Mouse (Mus musculus) cortical plate, adult 2 months (tissue): ENCODE data around the gene Arid2. TPM values are rescaled to one million over a fixed set of nuclear protein-coding genes. Genes with fewer than 3 reads are reported as not detected.

ENCODE experiments used
- H3K27ac ChIP-seq: fragments of 200-500 bp; 2 replicates; pipeline ENCODE4 v1.5.1; 2012; ENCODE audit warnings: low read length, control low read depth, inconsistent platforms; ENCODE audit not compliant: insufficient read depth
- H3K4me1 ChIP-seq: fragments of 200-500 bp; 2 replicates; pipeline ENCODE4 v1.6.1; 2011; ENCODE audit warnings: low read length; ENCODE audit not compliant: control insufficient read depth, insufficient read depth
- H3K4me3 ChIP-seq: fragments of 200-500 bp; 2 replicates; pipeline ENCODE4 v1.5.1; 2011; ENCODE audit warnings: mild to moderate bottlenecking, low read length, control low read depth; ENCODE audit not compliant: insufficient read depth
- CTCF ChIP-seq: fragments of 200-500 bp; IDR thresholded peaks from 2 replicates; pipeline ENCODE4 v1.5.1; 2011; ENCODE audit warnings: mild to moderate bottlenecking, control low read depth, low read length; ENCODE audit not compliant: insufficient read depth; ENCODE audit errors: extremely low read depth
- POLR2A ChIP-seq: fragments of 200-500 bp; IDR thresholded peaks from 2 replicates; pipeline ENCODE4 v1.6.1; 2011; ENCODE audit warnings: mild to moderate bottlenecking, low read length, control low read depth; ENCODE audit not compliant: insufficient read depth; ENCODE audit errors: extremely low read depth
- polyA plus RNA-seq: library from polyadenylated mRNA; depleted of rRNA; stranded (reverse); fragments of >200 nt; gene quantifications from 2 replicates; pipeline ENCODE4 v1.2.3, GENCODE M21; 2012

The Arid2 gene
- polyA plus RNA-seq, 1 experiment = 13.3 TPM

DNA sequence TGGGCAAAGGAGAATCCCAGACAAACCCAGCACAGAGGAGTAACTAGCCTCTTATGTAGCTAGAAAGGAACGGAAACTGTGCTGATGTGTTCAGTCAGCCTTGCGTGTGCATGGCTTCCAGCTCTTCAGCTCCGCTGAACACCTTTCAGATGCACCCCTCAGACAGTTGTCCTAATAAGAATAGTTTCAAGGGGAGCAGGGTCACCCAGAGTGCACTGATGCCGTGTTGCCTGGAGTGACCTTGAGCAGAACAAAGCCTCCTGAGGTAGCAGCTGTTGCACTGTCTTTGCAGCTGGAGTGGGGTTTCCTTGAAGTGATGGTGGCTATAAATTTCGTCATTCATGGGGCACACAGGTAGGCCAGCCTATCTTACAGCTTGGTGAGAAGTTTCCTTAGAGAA is 46.0 kb downstream of the Arid2 start:
- Histone ChIP-seq H3K4me3 (no peak overlapping the region), H3K4me1 (peaks cover 5% of the 10 kb centered on the region), H3K27ac (no peak overlapping the region)
- TF ChIP-seq POLR2A (no peak), CTCF (no peak)

DNA sequence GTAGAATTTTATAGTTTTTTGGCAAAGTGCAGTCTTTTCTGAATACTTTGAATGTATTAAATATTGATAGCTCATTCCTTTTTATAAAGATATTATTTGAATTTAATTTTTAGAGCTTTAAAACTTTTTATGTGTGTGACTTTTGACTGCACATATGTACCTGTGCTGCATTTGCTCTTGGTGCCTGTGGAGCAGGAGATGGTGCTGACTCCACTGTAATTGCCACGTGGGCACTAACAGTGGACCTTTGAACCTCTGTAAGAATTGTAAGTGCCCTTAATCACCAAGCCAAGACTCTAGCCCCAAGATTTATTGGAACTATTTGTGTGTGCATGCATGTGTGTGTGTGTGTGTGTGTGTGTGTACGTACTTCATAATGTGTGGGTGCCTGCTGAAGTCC is 53.6 kb downstream of the Arid2 start:
- H3K27ac ChIP-seq = no peak overlapping the region
- no peak overlapping the region for H3K4me3 ChIP-seq
- H3K4me1 ChIP-seq = no peaks in the 10 kb centered on the region
- TF ChIP-seq CTCF = no peak
- TF ChIP-seq POLR2A = no peak

DNA sequence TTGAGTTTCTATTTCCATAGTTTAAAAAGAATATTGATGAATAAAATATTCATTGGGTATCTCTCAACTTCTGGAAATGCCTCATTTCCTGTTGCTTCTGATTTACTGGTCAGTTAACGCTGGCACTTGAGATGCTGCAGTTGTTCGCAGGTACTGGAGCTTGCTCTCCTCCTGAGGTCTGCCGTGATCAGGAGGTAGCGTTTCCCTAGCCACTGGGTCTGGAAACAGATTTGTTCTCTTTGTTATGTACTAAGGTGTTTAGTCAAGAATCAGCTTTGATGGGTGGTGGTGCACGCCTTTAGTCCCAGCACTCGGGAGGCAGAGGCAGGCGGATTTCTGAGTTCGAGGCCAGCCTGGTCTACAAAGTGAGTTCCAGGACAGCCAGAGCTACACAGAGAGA is 54.8 kb downstream of the Arid2 start:
- Histone ChIP-seq H3K27ac (no peak overlapping the region), H3K4me1 (no peaks in the 10 kb centered on the region), H3K4me3 (no peak overlapping the region)
- TF ChIP-seq POLR2A = no peak
- TF ChIP-seq CTCF = no peak

DNA sequence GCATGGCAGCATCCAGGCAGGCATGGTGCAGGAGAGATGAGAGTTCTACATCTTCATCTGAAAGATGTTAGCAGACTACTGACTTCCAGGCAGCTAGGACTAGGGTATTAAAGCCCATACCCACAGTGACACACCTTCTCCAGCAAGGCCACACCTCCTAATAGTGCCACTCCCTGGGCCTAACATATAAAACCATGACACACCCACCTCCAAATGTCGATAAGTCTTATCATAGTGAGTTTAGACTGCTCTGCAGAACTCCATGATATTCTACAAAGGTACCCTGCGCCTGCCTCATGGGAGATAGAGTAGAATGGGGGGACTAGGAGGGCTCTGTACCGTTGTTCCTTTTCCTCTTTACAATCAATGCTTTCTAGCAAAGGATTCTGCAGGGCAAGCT is 55.6 kb downstream of the Arid2 start:
- H3K4me3 ChIP-seq = no peak overlapping the region
- TF ChIP-seq CTCF = no peak
- no peak for TF ChIP-seq POLR2A
- no peak overlapping the region for H3K27ac ChIP-seq
- no peaks in the 10 kb centered on the region for H3K4me1 ChIP-seq

DNA sequence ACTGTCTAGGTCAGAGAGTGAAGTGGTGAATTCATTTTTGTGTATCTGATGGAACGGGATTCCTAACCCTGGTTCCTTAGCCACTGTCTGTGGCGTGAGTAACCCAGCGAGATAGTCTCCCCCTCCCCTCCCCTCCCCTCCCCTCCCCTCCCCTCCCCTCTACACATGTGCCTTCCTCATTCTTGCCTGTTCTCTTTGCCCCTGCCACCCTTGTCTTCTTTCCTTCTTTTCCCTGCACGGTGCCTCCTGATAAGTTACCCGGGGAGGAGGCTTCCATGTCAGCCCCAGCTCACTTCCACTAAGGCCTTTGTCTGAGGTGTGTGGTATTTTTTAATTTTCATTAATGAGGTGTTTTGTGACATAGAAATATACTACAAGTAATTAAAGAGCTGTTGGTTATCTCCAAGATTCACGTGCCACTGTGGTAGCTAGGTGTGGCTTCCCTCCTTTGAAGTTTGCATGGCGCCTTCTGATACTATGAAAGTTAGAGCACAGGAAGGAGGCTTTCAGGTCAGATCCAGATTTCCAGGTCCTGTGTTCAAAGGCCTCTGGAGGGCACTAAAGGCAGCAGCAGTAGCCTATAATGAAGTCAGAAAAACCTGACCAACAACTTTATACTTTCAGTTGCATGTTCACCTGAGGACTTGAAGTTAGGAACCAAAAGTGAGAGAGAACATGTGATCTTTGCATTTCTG is 57.4 kb downstream of the Arid2 start:
- Histone ChIP-seq H3K4me1 (no peaks in the 10 kb centered on the region), H3K27ac (no peak overlapping the region), H3K4me3 (no peak overlapping the region)
- no peak for TF ChIP-seq CTCF

DNA sequence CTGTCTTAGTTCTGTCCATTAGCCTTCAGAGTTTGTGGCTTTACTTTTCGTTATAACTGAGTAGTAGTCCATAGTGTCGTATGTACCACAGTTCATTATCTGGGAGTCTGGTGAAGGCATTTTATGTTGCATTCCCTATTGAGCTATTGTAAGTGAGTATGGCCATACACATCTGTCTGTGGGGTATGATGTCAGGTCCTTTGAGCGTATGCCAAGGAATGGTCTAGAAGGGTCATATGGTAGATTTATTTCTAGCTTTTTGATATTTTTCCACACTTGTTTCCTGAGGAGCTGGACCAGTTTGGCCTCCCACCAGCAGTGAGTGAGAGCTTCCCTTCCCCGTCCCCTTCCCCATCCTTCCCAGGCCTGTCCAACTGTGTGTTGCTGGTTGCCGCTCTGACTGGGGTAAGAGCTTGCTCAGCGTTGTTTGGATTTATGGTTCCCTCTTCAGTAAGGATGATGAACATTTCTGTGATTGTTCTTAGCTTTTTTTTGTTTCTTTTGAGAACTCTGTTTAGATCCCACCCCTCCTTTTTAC is 58.1 kb downstream of the Arid2 start:
- H3K27ac ChIP-seq = no peak overlapping the region
- no peak overlapping the region for H3K4me3 ChIP-seq
- H3K4me1 ChIP-seq = no peaks in the 10 kb centered on the region
- TF ChIP-seq POLR2A = no peak
- TF ChIP-seq CTCF = no peak

DNA sequence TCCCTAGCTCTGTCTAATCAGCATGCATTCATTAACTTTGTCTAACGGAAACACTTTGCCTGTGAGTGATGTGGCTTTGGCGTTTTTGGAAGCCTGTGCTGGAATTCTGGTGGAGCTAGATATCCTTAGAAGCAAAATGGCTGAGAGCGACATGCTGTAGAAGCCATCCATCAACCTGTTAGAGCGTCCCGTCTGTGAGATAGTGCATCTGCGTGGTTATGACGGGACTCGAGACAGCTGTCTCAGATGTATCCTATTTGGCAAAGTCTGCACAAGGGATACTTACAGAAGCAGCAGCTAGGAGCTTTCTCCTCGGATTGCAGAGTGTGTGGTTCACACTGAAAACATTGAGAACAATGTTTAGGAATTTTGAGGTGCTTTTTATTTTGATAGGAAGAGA is 64.1 kb downstream of the Arid2 start:
- Histone ChIP-seq H3K4me3 (no peak overlapping the region), H3K4me1 (no peaks in the 10 kb centered on the region), H3K27ac (no peak overlapping the region)
- TF ChIP-seq POLR2A = no peak
- TF ChIP-seq CTCF = no peak

DNA sequence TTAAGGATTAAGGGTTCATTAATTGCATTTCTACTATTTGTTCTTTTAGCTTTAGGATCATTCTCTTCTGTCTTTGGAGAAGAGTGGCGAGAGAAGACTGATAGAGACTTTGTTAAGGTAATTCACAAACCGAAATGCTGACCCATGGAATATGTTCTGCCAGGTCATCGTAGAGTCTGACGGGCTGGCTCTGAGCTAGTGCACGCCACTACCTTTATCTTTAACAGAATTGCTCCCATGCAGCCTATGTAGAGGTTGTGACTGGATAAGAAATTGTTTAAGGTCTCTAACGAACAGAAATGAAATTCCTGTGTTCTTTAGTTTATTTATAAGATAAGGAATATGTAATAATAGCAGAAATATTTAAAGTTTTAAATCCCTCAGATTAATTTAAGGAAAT is 71.6 kb downstream of the Arid2 start:
- Histone ChIP-seq H3K27ac (no peak overlapping the region), H3K4me3 (no peak overlapping the region)

DNA sequence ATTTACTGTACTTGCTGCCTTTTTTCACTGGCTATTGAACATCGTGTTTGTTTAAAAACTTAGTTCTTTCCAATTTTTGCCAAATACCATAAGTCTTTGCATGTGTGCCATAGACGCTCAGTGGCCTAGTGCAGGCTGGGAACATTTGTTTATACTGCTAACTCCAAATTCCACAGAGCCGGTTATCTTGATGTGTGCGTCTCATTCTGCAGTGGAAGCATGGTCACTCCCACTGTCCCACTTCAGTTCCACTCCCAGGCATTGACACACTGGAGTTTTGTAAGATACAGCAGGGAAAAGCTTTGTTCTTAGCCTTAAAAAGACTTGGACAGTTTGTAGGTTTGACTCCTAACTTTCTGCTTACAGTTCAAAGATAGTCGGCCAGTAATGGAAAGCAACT is 73.3 kb downstream of the Arid2 start:
- TF ChIP-seq CTCF (no peak), POLR2A (no peak)
- H3K4me1 ChIP-seq = no peaks in the 10 kb centered on the region
- no peak overlapping the region for H3K4me3 ChIP-seq
- no peak overlapping the region for H3K27ac ChIP-seq

More for the DNA sequence above, 71.6 kb downstream of the Arid2 start:
- TF ChIP-seq CTCF = no peak
- TF ChIP-seq POLR2A = no peak
- H3K4me1 ChIP-seq = no peaks in the 10 kb centered on the region

DNA sequence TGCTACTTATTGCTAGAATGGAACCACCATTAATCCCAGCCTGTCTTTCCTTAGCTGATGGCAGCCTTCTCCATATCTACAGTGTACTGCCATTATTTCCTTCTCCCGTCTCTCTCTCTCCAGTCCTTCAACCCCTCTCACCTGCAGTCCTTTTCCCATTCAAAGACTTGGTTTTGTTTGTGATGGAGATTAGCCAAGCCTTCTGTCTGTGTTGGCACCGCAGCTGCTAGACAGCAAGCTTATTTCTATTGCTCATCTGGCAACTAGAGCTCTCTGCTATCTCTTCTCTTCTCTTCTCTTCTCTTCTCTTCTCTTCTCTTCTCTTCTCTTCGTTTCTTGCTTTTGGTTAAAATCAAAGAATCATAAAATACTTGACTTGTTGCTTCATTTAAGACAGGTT is 78.0 kb downstream of the Arid2 start:
- H3K4me3 ChIP-seq = no peak overlapping the region
- no peak overlapping the region for H3K27ac ChIP-seq
- no peaks in the 10 kb centered on the region for H3K4me1 ChIP-seq
- TF ChIP-seq CTCF = no peak
- TF ChIP-seq POLR2A = no peak
